Mouse (Mus musculus) embryonic facial prominence, embryonic 12.5 days (tissue): ENCODE data around the gene Eif4g1. TPM values are rescaled to one million over a fixed set of nuclear protein-coding genes. Genes with fewer than 3 reads are reported as not detected.

Experiments
- ATAC-seq: fragments of 200-750 bp; cut with Nextera tagmentation; 2 replicates; pipeline ENCODE4 v1.8.0; 2017; ENCODE audit not compliant: insufficient number of reproducible peaks, insufficient read depth, low FRiP score, low TSS enrichment
- H3K27ac ChIP-seq: fragments of 300-500 bp; sonication (generic); 2 replicates; pipeline ENCODE4 v1.5.1; 2016; ENCODE audit warnings: mild to moderate bottlenecking
- H3K27me3 ChIP-seq: fragments of 300-500 bp; sonication (generic); 2 replicates; pipeline ENCODE4 v1.6.1; 2016; ENCODE audit warnings: mild to moderate bottlenecking, moderate library complexity
- H3K36me3 ChIP-seq: fragments of 300-500 bp; sonication (generic); 2 replicates; pipeline ENCODE4 v1.6.1; 2016; ENCODE audit warnings: mild to moderate bottlenecking
- H3K4me1 ChIP-seq: fragments of 300-500 bp; sonication (generic); 2 replicates; pipeline ENCODE4 v1.6.1; 2016
- H3K4me2 ChIP-seq: fragments of 300-500 bp; sonication (generic); replicated peaks from 2 replicates; pipeline ENCODE4 v1.6.1; 2016; ENCODE audit warnings: mild to moderate bottlenecking, moderate library complexity
- H3K4me3 ChIP-seq: fragments of 300-500 bp; sonication (generic); 2 replicates; pipeline ENCODE4 v1.5.1; 2016; ENCODE audit warnings: mild to moderate bottlenecking
- H3K9ac ChIP-seq: fragments of 300-500 bp; sonication (generic); 2 replicates; pipeline ENCODE4 v1.6.1; 2016; ENCODE audit warnings: mild to moderate bottlenecking, moderate library complexity
- H3K9me3 ChIP-seq: fragments of 300-500 bp; sonication (generic); 2 replicates; pipeline ENCODE4 v1.6.1; 2016; ENCODE audit warnings: mild to moderate bottlenecking, moderate library complexity
- WGBS: fragments of 180-500 bp; shearing (Covaris S2); methylation state at CpG from one replicate; pipeline ENCODE4 v1.1.7; 2016; 5-methylcytosine and 5-hydroxymethylcytosine counted together
- polyA plus RNA-seq: library from polyadenylated mRNA; unstranded; fragments of >200 nt; fragmentation: Nextera tagmentation; extraction: Ambion mirVana; gene quantifications from 2 replicates; pipeline ENCODE4 v1.2.1, GENCODE M21; 2016

Eif4g1 gene
- polyA plus RNA-seq, 1 experiment from 2014 or later: 218 TPM

DNA sequence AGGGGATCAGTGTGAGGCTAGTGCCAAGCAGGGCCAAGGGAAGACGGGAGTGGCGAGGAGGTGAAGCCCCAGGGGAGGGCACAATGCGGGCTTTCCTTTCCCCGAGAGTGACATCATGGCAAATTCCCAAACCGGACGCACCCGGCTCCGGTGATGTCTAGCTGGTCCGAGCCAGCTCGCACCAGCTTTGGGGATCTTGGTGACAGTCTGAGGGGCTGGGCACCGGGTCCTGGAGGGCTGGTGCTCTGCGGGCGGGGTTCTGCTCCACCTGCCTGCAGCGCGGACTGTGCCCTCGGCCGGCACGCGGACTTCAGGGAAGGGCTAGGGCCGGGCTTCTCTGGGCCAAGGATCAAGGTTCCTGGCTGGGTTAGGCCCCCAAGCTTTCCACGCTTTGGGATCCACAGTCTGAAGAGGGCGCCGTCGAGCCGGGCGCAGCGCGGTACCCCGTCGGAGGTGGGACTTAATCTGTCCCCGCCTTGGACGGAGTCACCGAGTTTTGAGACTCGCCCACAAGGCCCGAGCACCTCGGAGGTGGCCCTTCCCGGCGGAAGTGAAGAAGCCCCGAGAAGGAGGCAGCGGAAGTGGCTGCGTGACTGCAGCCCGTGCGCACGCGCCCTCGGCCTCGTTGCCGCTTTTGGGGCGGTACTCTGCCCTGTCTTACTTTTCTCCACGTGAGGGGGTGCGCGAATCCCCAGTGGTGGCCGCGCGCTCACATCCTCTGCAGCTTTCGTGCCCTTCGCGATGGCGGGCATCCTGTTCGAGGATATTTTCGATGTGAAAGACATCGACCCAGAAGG, 49.3 kb downstream of the Eif4g1 start, which contains the start of the genes Polr2h and Clcn2:
TSS of gene Polr2h (plus strand) at position 485 of the 797 bp plus-strand sequence.
TSS of gene Clcn2 (minus strand) at position 566 of the 797 bp plus-strand sequence.
- Histone ChIP-seq H3K9me3 (no peaks in the 10 kb centered on the region), H3K4me1 (peaks cover 26% of the 10 kb centered on the region), H3K9ac (peak within 1 kb of the TSS; percentile 60), H3K36me3 (peaks cover 25% of the 10 kb centered on the region), H3K4me2 (peak within 1 kb of the TSS; percentile 79), H3K27me3 (no peaks in the 10 kb centered on the region), H3K4me3 (peak within 1 kb of the TSS; percentile 58), H3K27ac (peak within 1 kb of the TSS; percentile 95)
- ATAC-seq: peak; percentile 76
- under 1% methylated on average over 62 of the region's 62 CpGs for WGBS

DNA sequence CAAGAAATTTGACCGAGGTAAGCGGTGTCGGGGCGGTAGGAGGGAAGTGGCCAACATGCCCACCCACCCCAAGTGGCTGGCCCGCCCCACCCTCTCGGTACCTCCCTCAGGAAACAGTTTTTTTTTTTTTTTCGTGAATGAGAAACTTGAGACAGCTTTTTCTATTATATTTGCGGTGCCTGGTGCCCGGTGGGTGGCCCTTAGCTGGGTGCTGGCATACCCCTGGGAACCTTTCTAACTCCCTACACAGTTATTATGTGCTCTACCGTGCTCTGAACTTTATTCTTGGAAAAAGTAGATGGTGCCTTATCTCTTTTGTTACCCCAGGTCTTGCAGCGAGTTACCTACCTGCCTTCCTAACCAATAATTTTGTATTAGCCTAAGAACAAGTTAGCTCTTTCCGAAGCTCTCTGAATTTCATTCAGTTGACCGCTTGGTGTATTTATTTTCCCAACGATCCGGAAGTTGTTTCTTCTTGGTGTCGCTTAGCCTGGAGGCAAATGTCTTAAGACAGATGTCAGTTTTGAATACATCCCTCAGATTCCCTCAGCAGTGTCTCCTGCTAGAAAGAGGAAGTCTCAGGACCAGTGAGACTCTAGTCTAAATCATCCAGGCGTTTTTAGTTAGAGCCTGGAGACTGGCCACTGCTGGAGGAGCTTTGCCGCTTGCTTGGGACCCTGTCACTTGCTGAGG, 50.0 kb downstream of the Eif4g1 start:
- H3K4me2 ChIP-seq: peak overlapping the region; percentile 79
- peak overlapping the region; percentile 60 for H3K9ac ChIP-seq
- no peaks in the 10 kb centered on the region for H3K27me3 ChIP-seq
- peak overlapping the region; percentile 95 for H3K27ac ChIP-seq
- H3K9me3 ChIP-seq: no peaks in the 10 kb centered on the region
- peaks cover 19% of the 10 kb centered on the region for H3K36me3 ChIP-seq
- no peak; the same call in 1 of the 2 replicates for ATAC-seq
- peak overlapping the region; percentile 58 for H3K4me3 ChIP-seq
- WGBS: 2% methylated on average over 18 of the region's 18 CpGs
- H3K4me1 ChIP-seq: peaks cover 26% of the 10 kb centered on the region

DNA sequence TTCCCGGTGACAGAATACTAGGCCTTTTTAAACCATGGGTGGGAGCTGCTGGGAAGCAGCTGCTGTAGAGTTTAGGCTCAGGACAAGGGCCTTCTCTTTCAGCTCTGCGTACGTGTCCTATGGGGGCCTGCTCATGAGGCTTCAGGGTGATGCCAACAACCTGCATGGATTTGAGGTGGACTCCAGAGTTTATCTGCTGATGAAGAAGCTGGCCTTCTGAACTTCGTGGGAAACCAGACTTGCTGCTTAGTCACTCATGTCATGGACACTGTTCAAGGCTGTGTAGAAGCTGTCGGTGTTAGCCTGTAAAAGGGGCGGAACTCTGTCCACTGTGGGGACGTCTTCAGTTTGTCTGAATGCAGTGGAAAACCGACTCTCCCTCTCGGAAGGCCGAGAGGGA, 53.7 kb downstream of the Eif4g1 start:
- WGBS: 84% methylated on average over 10 of the region's 10 CpGs
- H3K4me2 ChIP-seq: no peak overlapping the region
- H3K27ac ChIP-seq: no peak overlapping the region
- no peaks in the 10 kb centered on the region for H3K27me3 ChIP-seq
- peaks cover 6% of the 10 kb centered on the region for H3K4me1 ChIP-seq
- H3K36me3 ChIP-seq: peaks cover 15% of the 10 kb centered on the region
- H3K9me3 ChIP-seq: no peaks in the 10 kb centered on the region
- no peak overlapping the region for H3K9ac ChIP-seq
- no peak for ATAC-seq
- H3K4me3 ChIP-seq: no peak overlapping the region

GRCm38 (mm10) chr16:20722736-20723135, 54.6 kb downstream of the Eif4g1 start:
- H3K4me3 ChIP-seq: no peak overlapping the region
- 63% methylated on average over 4 of the region's 4 CpGs for WGBS

DNA sequence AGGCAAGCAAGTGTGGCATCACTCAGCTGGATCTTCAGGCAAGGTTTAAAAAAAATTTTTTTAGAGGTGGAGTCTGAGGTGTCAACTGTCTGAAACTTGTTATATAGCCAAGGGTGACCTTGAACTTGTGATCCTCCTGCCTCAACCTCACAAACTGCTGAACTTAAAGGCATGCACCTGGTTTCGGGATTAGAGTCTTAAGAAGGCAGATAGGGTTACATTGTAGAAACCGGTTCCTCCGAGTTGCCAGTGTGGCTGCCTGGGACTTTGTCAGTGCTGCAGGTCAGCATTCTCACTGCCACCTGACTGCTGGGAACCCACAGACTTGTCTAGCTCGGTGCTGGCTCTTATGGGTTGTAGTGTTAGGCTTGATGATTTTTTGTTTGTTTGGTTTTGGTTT, 55.1 kb downstream of the Eif4g1 start:
- H3K9ac ChIP-seq: no peak overlapping the region
- H3K4me2 ChIP-seq: no peak overlapping the region
- no peak overlapping the region for H3K4me3 ChIP-seq
- no peaks in the 10 kb centered on the region for H3K9me3 ChIP-seq
- H3K36me3 ChIP-seq: peaks cover 15% of the 10 kb centered on the region
- no peaks in the 10 kb centered on the region for H3K27me3 ChIP-seq
- ATAC-seq: no peak
- WGBS: 33% methylated on average over 4 of the region's 4 CpGs
- H3K4me1 ChIP-seq: peaks cover 6% of the 10 kb centered on the region
- H3K27ac ChIP-seq: no peak overlapping the region

More at GRCm38 (mm10) chr16:20722736-20723135, 54.6 kb downstream of the Eif4g1 start:
- peaks cover 6% of the 10 kb centered on the region for H3K4me1 ChIP-seq
- no peak overlapping the region for H3K4me2 ChIP-seq
- no peaks in the 10 kb centered on the region for H3K9me3 ChIP-seq
- ATAC-seq: no peak
- H3K27ac ChIP-seq: no peak overlapping the region
- H3K36me3 ChIP-seq: peaks cover 15% of the 10 kb centered on the region
- no peak overlapping the region for H3K9ac ChIP-seq
- H3K27me3 ChIP-seq: no peaks in the 10 kb centered on the region

DNA sequence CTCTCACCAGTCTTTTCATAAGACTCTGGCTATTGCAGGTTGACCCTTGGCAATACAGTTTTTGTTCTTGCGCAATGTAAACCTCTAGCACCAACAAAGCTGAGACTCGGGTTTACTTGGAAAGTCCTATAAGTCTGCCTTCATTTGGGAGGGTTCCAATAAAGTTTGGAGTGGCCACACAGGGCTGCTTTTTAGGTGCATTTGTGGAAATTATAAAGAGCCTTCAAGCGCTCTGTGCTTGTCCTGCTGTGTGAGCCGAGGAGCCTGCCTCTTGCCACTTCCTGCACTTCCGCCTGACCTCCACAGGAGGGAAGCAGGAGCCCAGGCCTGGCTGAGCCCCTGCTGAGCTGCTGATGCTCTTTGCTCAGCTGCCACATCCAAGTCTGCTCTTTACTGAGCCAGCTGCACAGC, 56.2 kb downstream of the Eif4g1 start:
- no peaks in the 10 kb centered on the region for H3K27me3 ChIP-seq
- 35% methylated on average over 5 of the region's 5 CpGs for WGBS
- H3K4me1 ChIP-seq: no peaks in the 10 kb centered on the region
- no peak overlapping the region for H3K4me2 ChIP-seq
- no peak overlapping the region for H3K9ac ChIP-seq
- no peak overlapping the region for H3K4me3 ChIP-seq
- peaks cover 15% of the 10 kb centered on the region for H3K36me3 ChIP-seq
- no peak for ATAC-seq
- H3K9me3 ChIP-seq: no peaks in the 10 kb centered on the region
- H3K27ac ChIP-seq: 0 out of 2 replicates have a peak overlapping the region, but pooled peaks have one; percentile 11

DNA sequence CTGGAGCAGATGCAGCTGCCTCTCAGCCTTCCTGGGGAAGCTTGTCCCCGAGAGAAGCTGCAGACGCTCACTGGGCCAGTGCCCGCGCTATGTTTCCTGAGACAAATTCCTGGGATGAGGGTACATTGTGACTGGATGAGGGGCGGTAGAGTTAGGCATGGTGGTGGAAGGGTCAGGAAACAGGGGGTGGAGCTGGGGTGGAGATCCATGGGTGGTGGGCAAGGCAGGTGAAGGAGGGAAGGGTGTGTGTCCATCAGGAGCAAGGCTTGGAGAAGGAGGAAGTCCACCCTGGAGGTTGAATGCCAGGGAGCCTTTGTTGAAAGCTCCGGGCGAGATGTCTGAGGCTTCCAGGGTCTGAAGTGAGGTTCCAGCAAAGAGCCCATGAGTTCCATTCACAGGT, 57.2 kb downstream of the Eif4g1 start:
- no peaks in the 10 kb centered on the region for H3K4me1 ChIP-seq
- 69% methylated on average over 7 of the region's 7 CpGs for WGBS
- no peaks in the 10 kb centered on the region for H3K27me3 ChIP-seq
- H3K27ac ChIP-seq: no peak overlapping the region
- no peak overlapping the region for H3K9ac ChIP-seq
- peaks cover 13% of the 10 kb centered on the region for H3K36me3 ChIP-seq
- H3K4me3 ChIP-seq: no peak overlapping the region
- no peak for ATAC-seq
- H3K4me2 ChIP-seq: no peak overlapping the region
- no peaks in the 10 kb centered on the region for H3K9me3 ChIP-seq

DNA sequence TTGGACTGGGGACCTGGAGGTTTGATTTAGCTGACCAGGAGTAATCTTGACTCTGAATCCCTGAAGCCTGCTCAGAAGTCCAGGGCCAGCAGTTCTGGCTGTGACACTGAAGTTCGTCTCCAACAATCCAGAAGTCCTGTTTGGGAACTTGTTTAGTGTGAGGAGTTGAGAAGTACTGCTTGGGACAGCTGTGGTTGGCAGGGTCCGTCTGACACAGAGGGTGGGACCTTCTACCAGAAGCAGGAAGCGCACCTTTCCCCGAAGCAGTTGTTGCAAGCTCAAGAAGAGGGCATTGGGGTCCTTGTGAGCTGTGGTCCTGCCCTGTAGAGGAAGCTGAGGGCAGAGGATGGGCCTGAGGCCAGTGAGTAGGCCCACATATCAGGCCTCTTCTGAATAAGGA, 57.6 kb downstream of the Eif4g1 start:
- Histone ChIP-seq H3K9ac (no peak overlapping the region), H3K36me3 (peaks cover 8% of the 10 kb centered on the region), H3K9me3 (no peaks in the 10 kb centered on the region), H3K27ac (no peak overlapping the region), H3K4me3 (no peak overlapping the region), H3K4me1 (no peaks in the 10 kb centered on the region), H3K27me3 (no peaks in the 10 kb centered on the region), H3K4me2 (no peak overlapping the region)
- no peak for ATAC-seq
- WGBS: 79% methylated on average over 4 of the region's 4 CpGs

DNA sequence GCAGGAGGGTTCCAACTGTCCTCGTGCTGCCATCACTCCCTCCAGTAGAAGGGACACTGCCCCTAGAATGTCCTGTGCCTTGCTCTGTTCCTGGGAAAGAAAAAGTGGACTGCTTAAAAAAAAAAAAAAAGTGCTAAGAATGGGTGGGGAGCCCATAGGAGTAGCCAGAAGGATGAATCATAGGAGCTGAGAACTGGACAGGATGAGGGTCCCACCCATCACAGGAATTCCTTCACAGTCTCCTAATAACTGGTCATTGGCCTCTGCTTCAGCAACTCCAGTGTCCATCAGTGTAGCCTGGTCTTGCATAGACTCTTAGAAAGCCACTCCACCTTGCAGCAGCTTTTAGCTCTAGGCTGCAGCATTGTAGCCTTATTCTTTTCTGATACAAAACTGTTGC, 58.3 kb downstream of the Eif4g1 start:
- Histone ChIP-seq H3K4me1 (no peaks in the 10 kb centered on the region), H3K27me3 (no peaks in the 10 kb centered on the region), H3K9ac (no peak overlapping the region), H3K36me3 (peaks cover 7% of the 10 kb centered on the region), H3K4me3 (no peak overlapping the region), H3K4me2 (no peak overlapping the region), H3K27ac (no peak overlapping the region), H3K9me3 (no peaks in the 10 kb centered on the region)
- ATAC-seq: no peak
- WGBS: 68% methylated on average over 1 of the region's 1 CpGs

- Histone ChIP-seq H3K4me1 (peaks cover 8% of the 10 kb centered on the region; the same call in 1 of the 2 replicates), H3K27me3 (peaks cover 16% of the 10 kb centered on the region), H3K4me2 (no peak overlapping the region), H3K9ac (no peak overlapping the region), H3K36me3 (no peaks in the 10 kb centered on the region), H3K9me3 (no peaks in the 10 kb centered on the region), H3K27ac (no peak overlapping the region), H3K4me3 (no peak overlapping the region)
- WGBS: 35% methylated on average over 5 of the region's 5 CpGs
- ATAC-seq: no peak
Observed at GRCm38 (mm10) chr16:20730293-20730711, 62.2 kb downstream of the Eif4g1 start.

DNA sequence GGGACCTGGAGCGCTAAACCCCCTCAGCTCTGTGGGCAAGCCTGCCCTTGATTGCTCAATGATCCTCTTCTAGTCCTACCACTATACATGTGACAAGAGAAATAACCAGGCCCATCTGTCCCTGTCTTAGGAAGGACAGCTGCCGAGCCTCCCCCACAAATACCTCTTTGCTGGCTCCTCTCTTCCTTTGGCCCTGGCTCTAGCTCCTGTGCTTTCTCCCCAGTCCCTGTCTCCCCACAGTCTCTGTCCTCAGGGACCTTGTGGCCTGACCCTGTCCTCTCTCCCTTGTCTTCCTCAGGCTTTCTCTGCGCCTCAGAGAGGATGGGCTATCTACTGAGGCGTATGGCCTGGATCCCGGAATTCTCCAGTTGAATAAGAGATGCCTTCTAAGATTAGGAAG, 63.6 kb downstream of the Eif4g1 start:
- H3K9ac ChIP-seq: peak overlapping the region; percentile 10; the same call in 1 of the 2 replicates
- H3K27ac ChIP-seq: no peak overlapping the region
- H3K27me3 ChIP-seq: peaks cover 25% of the 10 kb centered on the region
- 64% methylated on average over 5 of the region's 5 CpGs for WGBS
- no peaks in the 10 kb centered on the region for H3K36me3 ChIP-seq
- peak overlapping the region; percentile 97; the same call in 1 of the 2 replicates for H3K4me2 ChIP-seq
- no peak for ATAC-seq
- H3K4me1 ChIP-seq: peaks cover 8% of the 10 kb centered on the region; the same call in 1 of the 2 replicates
- no peak overlapping the region for H3K4me3 ChIP-seq
- H3K9me3 ChIP-seq: no peaks in the 10 kb centered on the region
